Mouse (Mus musculus): ENCODE measurements at regions not wholly inside any gene's neighbourhood (a gene's known extent, or its start where the extent isn't known, plus 50 kb on each side); places are given as distances from the start of the nearest gene placed in this dataset.

DNA sequence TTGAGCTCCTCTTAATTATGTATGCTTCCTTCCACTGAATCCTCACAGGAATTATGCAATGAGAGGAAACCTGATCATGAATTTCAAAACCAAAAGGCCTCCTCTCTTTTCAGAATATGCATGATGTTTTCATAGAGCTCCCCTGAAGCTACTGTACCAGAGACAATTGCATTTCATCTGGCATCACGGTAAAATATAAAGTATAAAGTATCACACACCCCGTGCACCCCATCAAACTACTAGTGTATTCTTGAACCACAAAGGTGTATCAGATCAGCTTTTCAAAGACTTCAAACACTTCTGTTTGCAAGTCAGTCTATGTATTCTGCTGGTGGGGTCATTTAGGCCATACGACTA, 144.4 kb upstream of the Cxadr start:
- no peak for DNase-seq (ENCODE audit: low spot score in 2 of 2)

GRCm38 (mm10) chr16:78156138-78156875, 145.0 kb upstream of the Cxadr start:
- peak; percentile 52 to 58 for DNase-seq (ENCODE audit: low spot score in 2 of 2)

GRCm38 (mm10) chr16:78153899-78154605, 147.2 kb upstream of the Cxadr start:
- no peak for DNase-seq (ENCODE audit: low spot score in 2 of 2)

- DNase-seq (ENCODE audit: low spot score in 2 of 2) = no peak
These were observed 157.1 kb upstream of the Cxadr start for GRCm38 (mm10) chr16:78144146-78144545.

DNA sequence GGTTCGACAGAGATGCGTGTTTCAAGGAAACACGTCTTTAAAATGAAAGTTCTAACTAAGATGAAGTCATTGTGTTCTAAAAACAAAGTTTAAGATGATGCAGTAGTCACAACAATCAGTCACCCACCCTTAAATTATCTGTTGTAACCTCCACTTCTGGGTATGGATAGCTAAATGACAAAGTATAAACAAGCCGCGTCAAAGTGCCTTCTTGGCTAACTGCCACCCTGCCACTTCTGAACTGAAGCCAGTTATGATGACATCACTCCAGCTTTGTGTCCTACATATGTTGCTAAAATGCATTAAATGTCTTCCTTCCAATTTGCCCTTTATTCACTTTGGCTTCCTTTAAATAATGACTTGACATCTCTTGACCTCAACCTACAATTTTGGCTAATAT, 165.8 kb upstream of the Cxadr start:
- DNase-seq (ENCODE audit: low spot score in 2 of 2) = no peak

DNA sequence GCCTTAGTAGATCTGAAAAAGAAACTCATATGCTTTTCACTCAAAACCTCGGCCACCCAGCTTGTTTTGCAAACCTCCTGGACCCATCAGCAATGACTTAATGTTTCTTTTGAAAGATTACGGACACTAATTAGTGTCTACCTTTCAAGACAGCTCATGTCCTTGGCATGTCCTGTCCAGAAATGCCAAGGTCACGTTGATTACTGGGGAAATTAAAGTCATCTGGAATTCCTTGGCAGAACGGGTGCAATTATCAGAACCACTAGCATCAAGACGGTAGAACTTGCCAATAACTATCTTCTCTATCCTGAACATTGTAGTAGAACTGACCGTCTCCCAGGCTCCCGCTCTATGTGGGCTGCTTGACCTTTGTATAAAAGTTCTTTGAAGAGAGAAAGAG, 166.8 kb upstream of the Cxadr start:
- no peak for DNase-seq (ENCODE audit: low spot score in 2 of 2)

GRCm38 (mm10) chr16:78121668-78122067, 179.6 kb upstream of the Cxadr start:
- DNase-seq (ENCODE audit: low spot score in 2 of 2) = no peak

DNA sequence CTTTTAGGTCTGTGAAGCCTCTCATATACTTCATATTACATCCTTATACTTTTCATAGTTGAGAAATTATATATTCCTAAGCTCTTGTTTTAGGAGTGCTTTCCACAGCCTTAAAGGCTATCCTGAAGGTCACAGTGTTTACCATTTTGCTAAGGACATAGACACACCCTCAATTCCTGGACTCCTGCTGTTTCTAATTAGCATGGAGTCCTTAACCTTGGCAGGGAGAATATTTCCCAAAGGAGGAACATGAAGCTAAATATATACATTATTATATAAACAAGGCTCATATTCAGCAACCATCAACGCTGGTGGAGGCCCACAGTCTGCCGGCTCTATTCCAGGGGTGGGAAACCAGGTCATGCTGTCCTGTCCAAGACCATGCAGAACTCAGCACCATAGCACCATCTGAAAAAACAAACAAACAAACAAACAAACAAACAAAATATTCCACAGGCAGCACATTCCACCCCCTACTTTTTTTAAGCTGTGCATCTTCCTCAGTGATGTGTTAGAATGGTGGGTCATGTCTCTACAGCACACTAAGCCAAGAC, 180.9 kb upstream of the Cxadr start:
- DNase-seq (ENCODE audit: low spot score in 2 of 2) = no peak

- DNase-seq (ENCODE audit: low spot score in 2 of 2) = no peak
These were observed 197.0 kb upstream of the Cxadr start for GRCm38 (mm10) chr16:78104246-78104645.

GRCm38 (mm10) chr16:78101415-78102326, 199.6 kb upstream of the Cxadr start:
- DNase-seq (ENCODE audit: low spot score in 2 of 2) = peak in 1 of 2 experiments; percentile 20

- no peak for DNase-seq (ENCODE audit: low spot score in 2 of 2)
These were observed 201.4 kb upstream of the Cxadr start for GRCm38 (mm10) chr16:78099842-78100241.

- no peak for DNase-seq (ENCODE audit: low spot score in 2 of 2)
These were observed 202.2 kb upstream of the Cxadr start for GRCm38 (mm10) chr16:78099114-78099513.

DNA sequence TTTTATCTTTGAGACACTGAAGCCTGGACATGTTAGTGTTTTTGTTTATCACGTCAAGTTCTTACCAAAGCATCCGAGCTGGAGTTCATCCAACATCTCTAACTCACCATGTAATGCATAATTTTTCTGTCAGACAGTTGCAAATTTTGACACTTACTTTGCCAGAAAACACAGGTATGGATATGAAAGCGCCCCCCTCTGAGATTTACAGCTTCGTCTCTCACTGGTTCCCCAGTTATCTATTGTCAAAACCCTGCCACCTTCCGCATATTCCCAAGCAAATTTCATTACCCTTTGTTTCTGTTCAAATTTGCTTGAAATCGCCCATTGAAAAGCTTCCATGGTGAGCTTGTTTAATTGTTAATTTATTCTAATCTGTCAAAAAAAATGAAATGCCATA, 202.7 kb upstream of the Cxadr start:
- no peak for DNase-seq (ENCODE audit: low spot score in 2 of 2)

DNA sequence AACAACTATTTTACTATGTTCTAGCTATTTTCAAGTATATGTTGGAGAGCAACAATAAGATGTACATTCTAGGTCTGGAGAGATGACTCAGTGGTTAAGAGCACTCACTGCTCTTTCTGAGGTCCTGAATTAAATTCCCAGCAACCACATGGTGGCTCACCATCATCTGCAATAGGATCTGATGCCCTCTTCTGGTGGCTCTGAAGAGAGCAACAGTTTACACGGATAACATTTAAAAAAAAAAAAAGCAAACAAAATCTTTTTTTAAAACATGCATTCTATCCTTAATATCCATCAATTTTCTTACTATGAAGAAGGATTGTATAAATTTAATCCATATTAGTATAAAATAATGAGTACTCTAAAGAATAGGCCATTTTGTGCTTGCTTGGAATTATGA, 204.7 kb upstream of the Cxadr start:
- no peak for DNase-seq (ENCODE audit: low spot score in 2 of 2)

DNA sequence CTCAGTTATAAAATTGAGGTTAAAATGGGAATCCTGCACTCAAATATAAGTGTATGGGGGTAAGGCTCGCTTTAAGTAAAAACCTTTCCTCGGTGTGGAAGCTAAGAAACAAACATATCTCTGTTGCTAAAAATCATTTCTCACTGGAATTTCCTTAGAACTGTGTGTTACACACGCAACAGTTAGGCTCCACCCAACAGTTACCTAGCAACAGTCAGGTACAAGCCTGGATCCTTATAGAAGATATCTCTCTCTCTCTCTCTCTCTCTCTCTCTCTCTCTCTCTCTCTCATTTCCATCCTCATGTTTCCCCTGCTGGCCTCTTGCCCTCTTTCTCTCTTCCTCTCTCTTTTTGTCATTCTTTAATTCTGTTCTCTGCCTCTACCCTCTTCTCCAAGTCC, 211.1 kb upstream of the Cxadr start:
- DNase-seq (ENCODE audit: low spot score in 2 of 2) = no peak

DNA sequence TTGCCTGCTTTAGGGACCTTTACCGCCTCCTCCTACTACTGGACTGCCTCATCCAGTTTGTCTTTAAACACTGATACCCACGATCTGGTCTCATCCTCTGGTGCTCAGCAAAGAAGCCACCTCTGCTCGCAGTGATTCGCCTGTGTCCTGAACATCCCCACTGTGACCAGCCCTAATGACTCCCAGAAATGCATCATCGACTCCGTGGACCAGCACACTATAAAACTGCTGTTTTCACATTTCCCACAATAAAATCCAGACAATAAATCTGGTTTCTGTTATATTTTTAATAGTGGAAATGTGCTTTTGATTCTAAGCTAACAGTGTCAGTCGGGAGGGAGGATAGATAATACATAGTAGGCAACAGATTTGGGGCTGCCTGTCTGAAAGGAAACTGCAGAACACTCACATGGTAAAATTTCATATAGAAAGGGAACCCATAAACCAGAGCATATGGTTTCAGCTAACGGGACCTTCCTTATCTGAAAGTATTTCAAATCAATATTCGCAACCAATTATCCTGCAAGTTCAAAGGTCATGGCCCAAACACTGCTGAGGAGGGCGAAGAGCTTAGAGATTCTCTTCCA, 233.7 kb upstream of the Cxadr start:
- DNase-seq (ENCODE audit: low spot score in 2 of 2) = no peak

GRCm38 (mm10) chr16:78060516-78060915, 240.8 kb upstream of the Cxadr start:
- no peak for DNase-seq (ENCODE audit: low spot score in 2 of 2)

DNA sequence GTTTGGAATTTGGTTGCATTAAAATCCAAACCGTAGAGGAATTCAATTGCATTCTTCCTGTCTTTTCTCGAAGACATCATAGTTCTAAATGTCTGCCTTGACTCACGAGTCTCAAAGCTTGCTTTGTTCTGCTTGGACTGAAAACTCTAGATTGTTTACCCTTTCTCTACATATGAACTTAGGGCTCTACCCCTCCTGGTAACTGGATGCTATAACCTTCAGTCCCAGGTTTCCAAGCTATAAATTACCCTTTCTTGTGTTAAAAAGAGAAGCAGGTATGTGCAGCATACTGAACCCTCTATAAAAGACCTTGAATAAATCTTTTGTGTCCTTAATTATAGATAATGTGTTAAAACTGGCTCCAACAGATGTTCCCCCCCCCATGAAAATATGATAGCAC, 243.7 kb upstream of the Cxadr start:
- DNase-seq (ENCODE audit: low spot score in 2 of 2) = no peak

DNA sequence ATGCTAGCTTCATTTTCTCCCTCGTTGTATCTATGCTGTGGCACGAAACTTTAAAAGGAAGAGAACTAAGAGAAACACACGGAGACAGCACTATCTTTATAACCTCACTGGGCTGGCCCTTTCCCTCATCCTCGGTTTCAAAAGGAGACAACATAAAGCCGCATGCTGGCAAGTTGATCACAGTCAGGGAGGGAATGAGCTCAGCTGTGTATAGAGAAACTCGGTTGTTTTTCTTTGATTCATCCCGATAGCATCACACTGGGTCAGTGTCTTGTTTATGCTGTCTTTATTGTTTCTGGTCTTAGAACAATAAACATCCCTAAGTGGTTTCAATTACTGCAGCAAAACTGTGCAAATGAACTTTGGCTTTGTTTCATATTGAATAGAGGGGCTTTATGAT, 249.2 kb upstream of the Cxadr start:
- no peak for DNase-seq (ENCODE audit: low spot score in 2 of 2)

- DNase-seq (ENCODE audit: low spot score in 2 of 2) = no peak
These were observed 261.0 kb upstream of the Cxadr start for GRCm38 (mm10) chr16:78040149-78040920.
